Mouse (Mus musculus) layer of hippocampus, postnatal 25 days (tissue): ENCODE results near the gene Ninj1. TPM values are rescaled to one million over a fixed set of nuclear protein-coding genes. Genes with fewer than 3 reads are reported as not detected.

Experiments
- DNase-seq, 2 experiments: peaks; one replicate each; pipeline ENCODE4 v3.0.0; 2022; ENCODE audit warnings: mixed read lengths in 2 of 2, low spot score in 1 of 2; ENCODE audit errors: extremely low spot score in 1 of 2
- total RNA-seq, 2 experiments: library from RNA; stranded (reverse); gene quantifications; 2 replicates each; pipeline ENCODE4 v1.2.3; 2021

Gene Ninj1
- total RNA-seq = 10 to 100 TPM; 23.6 to 25.1 TPM

DNA sequence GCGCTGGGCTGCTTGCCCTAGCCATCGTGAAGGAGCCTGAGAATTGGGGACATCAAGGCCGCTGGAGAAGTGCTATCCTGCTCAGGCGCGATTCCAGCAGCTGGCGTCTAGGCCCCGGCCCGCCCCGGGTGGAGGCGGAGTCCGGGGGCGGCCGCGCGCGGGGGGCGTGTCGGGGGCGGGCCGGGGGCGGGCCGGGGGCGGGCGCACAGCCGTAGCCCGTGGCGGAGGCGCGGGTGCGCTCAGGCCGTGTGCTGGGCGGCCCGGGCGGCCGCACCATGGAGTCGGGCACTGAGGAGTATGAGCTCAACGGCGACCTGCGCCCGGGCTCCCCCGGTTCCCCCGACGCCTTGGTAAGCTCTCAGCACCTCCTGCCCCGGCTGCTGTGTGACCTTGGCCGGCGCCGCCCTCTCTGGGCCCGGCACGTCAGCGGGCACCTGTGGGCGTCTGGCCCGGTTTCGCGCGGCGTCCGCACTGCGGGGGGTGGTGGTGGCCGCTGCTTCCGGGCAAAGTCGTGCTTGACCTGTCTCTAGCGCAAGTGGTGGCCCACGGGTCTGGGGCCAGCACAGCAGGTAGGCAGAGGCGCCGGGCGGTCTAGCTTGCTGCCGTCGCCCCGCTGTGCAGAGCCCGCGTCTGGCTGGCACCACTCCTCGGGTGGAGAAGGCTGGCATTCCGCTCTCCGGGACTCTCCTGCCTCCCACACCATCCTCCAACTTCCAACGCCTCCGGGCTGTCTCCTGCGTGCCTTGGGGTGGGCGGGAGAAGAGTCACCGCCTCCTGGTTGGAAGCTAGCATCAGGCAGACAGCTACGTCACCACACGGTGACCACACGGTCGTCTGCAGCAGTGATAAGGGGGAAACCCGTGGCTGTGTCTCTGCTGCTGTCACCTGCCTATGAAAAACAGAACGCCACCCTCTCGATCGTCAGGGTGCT is at the start of gene Ninj1:
Ninj1 (plus strand) TSS at position 198 of the 931 bp plus-strand sequence.
- peak; percentile 58 to 63 for DNase-seq

- no peak for DNase-seq
These were observed 46.7 kb upstream of the Ninj1 start for GRCm38 (mm10) chr13:49140567-49140966.

DNA sequence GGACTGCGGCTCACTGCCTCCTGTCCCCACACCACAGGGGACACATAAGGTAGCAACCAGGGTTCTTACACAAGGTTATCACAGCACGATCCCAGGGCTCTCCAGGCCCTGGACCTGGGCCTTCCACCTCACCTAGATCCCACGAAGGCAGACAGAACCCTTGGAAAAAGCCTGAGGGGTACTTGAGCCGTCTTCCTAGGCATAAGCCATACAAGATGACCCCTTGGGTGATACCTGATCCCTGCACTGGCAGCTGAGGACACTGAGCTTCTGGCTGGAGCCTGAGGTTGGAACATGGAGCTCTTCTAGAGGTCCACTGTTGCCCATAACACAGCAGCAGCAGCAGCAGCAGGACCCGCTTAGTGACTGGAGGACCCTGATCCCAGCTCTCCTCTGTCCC is 44.9 kb upstream of the Ninj1 start:
- DNase-seq = no peak

DNA sequence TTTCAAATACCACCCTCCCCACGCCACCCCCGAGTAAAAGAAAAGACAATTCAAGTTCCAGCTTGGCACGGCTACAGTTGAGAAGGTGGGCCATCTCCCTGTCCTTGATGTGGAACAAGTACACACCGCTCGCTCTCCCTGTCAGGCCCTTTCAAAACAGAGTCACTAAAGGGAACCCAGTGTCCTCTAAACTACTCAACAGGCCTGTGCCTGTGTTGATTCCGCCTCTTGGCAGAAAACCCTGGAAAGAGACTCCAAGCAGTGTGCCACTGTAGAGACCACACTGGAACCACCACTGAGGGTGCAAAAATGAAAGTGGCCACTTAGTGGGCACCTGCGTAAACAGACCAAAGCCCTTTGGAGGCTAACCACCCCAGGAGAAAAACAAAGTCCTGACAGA is 44.0 kb upstream of the Ninj1 start:
- no peak for DNase-seq

- DNase-seq = no peak
These were observed 42.8 kb upstream of the Ninj1 start for GRCm38 (mm10) chr13:49144451-49144850.

DNA sequence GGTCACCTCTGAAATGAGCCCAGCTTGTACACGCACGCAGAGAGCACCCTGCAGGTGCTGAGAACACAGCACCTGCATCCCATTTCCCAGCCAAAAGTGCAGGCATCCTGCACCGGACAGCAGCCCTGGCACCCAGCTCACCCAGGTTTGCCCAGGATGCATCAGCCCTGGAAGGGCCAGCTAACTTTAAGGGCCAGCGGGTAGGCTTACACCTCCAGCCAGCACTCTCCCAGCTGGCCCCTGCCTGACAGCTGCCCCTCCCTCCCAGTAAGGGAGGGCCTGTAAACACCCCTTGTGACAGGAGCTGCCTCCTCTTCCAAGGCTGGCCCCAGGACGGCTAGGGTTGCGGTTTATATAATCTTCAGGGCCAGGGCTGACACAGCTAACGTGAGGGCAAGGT is 41.9 kb upstream of the Ninj1 start:
- DNase-seq = no peak

- no peak for DNase-seq
These were observed 41.1 kb upstream of the Ninj1 start for GRCm38 (mm10) chr13:49146040-49146697.

GRCm38 (mm10) chr13:49146698-49147006 is 40.6 kb upstream of the Ninj1 start:
- DNase-seq = peak in 1 of 2 experiments; percentile 31

- peak in 1 of 2 experiments; percentile 77 for DNase-seq
These were observed 40.1 kb upstream of the Ninj1 start for GRCm38 (mm10) chr13:49147007-49147857.

GRCm38 (mm10) chr13:49147858-49148226 is 39.4 kb upstream of the Ninj1 start, which contains the start of gene Wnk2:
TSS of gene Wnk2 (minus strand) at chr13:49148014.
- peak in 1 of 2 experiments; percentile 74 for DNase-seq

- DNase-seq = no peak
These were observed 38.6 kb upstream of the Ninj1 start for GRCm38 (mm10) chr13:49148687-49149086.

DNA sequence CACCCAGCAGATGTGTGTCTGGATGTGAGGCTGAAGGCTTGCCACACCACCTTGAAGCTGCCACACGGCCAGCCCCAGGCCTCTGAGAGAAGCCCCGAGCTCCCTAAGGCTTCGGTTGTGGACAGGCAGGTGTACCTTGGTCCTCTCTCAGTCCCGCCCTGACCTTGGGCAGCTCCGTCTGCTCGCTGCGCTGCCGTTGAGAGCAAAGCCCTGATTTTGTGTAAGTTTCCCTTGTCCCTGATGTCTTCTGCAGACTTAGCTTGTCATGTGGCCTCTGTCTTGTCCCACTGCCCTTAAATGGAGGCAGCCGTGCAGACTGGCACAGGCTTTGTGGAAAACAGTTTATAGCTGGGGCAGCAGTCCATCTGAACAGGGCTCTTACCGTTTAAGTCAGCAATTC is 33.3 kb upstream of the Ninj1 start:
- no peak for DNase-seq

DNA sequence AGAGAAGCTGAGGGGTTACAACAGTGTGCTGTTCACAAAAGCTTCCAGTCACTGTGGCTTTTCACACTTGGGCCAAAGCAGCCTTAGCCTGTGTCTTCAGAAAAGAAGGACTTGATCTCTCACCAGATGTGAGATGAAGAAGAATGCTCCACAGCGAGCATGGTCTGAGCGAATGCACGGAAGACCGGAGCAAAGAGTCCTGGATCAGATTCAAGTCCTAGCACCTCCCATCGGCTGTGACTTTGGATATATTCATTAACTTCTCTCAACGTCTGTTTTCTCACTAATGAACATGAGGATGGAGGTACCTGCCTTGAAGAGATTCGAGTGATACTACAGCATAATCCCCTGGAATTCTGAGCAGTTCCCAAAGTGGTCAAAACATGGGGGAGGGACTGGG is 32.7 kb upstream of the Ninj1 start:
- no peak for DNase-seq

- DNase-seq = no peak
These were observed 30.6 kb upstream of the Ninj1 start for GRCm38 (mm10) chr13:49156645-49157044.

DNA sequence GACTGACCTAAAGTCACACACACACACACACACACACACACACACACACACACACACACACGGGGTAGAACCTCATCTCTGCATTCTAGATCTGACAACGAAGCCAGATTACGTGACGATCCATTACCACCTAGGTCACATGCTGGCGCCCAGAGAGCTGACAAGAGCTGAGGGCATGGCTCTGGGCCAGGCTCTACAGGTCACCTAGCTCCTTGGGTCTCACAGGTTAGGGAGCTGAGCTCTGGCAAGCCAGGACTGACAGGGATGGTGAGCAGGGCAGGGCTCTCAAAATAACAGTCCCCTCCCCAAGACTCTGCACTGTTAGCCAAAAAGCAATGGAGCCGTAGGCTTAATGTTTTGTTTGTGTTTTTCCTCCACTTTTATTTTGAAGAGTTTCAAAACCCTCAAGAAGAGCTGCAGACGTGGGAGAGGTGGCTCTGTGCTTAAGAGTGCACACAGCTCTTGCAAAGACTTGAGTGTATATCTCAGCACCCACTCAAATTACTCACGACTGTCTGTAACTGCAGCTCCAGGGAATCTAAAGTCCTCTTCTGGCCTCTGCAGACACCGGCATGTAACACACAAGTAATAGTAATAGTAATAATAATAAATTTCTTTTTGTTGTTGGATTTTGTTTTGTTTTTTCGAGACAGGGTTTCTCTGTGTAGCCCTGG is 29.1 kb upstream of the Ninj1 start:
- DNase-seq = no peak

GRCm38 (mm10) chr13:49161236-49161635 is 26.0 kb upstream of the Ninj1 start:
- no peak for DNase-seq

DNA sequence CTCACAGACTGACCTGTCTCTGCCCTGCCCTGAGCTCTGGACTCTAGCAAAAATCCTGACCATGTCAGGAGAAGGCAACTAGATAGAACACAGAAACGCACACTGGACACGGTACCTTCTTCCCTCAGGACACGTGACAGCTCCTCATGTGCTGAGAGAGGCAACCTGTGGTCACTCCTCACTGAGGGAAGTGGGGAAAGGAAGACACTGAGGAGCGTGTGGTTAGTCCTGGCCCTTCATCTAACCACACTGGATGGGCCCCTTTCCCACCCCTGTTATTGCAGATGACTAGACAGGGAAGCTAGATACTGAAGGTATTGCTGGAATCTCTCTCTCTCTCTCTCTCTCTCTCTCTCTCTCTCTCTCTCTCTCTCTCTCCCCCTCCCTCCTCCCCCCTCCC is 24.6 kb upstream of the Ninj1 start:
- DNase-seq = no peak

GRCm38 (mm10) chr13:49163645-49164044 is 23.6 kb upstream of the Ninj1 start:
- no peak for DNase-seq

DNA sequence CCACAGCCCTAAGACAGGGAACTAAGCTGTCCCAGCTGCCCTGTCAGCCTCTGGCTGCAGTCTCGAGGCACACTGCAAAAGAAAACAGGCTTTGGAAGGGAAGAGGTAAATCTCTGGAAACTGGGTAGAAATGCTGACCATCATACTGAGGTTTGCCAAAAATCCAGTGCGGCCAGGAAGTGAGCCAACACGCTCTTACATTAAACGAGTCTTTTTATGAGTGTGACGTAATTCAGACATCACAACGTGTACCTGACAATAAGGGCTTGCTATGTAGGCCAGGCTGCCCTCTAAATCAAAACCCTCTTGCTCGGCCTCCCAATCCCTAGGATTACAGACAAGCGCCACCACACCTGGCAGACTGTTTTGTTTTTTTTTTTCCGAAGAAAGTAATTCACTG is 20.2 kb upstream of the Ninj1 start:
- DNase-seq = no peak

DNA sequence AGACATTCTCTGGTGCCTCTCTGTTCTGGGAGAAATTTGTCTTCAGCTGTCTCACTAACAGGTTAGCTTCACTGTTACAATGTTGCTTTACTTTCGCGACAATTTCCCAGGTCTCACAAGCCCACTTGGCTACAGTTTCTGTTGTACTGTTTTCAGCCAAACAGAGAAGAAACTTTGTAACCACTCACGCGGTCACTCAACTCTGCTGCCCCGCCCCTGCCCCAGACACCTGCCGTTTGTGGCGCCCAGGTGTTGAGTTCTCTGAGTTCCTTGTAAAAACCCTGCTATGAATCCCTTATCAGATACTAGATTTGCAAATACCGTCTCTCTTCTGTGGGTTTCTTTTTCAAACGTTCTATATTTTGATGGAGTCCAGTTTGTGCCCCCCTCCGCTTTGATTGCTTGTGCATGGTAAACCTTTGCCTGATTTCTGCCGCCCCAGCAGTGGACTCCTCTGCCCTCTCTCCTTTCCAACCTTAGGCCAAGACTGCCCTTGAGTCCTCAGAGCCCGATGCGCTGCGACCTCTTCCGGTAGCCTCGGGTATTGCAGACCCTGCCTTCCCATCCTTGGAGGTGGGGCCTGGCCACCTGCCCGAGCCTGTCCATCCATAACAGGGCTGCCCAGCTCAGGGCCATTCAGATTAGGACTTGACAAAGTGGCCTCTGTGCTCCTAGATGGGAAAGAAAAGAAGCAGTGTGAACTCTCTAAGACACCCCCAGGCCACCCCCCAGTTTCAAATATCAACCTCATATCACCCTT is 17.7 kb upstream of the Ninj1 start:
- peak; percentile 93 to 96 for DNase-seq
